Mouse (Mus musculus): ENCODE data around the gene Msl3l2. TPM values are rescaled to one million over a fixed set of nuclear protein-coding genes. Genes with fewer than 3 reads are reported as not detected.
A peak's percentile ranks its signal among the peaks of the same experiment; 100 is the strongest.

Gene Msl3l2
- polyA plus RNA-seq, 1 experiment, result 1.5 TPM

- DNase-seq, result no peak
- H3K4me3 ChIP-seq (ENCODE audit: insufficient read depth, low read depth, low read length), result no peak overlapping the region
- no peaks in the 10 kb centered on the region for H3K27me3 ChIP-seq (replicated peaks; ENCODE audit: control insufficient read depth, insufficient read depth, low read length)
- WGBS, result 96% methylated on average over 5 of the region's 5 CpGs
- H3K36me3 ChIP-seq (ENCODE audit: control insufficient read depth, insufficient read depth, low read length), result no peaks in the 10 kb centered on the region
- H3K4me1 ChIP-seq (ENCODE audit: control insufficient read depth, insufficient read depth, low read length), result no peaks in the 10 kb centered on the region
- H3K27ac ChIP-seq (ENCODE audit: insufficient read depth, low read depth, low read length), result no peak overlapping the region
- TF ChIP-seq POLR2A (IDR thresholded peaks at IDR 0.05; ENCODE audit: low read depth, low read length) (no peak), CTCF (conservative IDR thresholded peaks at IDR 0.05; ENCODE audit: insufficient read depth, insufficient read length, low read depth, low read length) (no peak)
Measured at GRCm38 (mm10) chr10:56137191-56137590, 30.5 kb downstream of the Msl3l2 start.

GRCm38 (mm10) chr10:56148920-56149319 lies 42.2 kb downstream of the Msl3l2 start:
- no peaks in the 10 kb centered on the region; the same call in 1 of the 2 replicates for H3K36me3 ChIP-seq (ENCODE audit: control insufficient read depth, insufficient read depth, low read length)
- no peak overlapping the region for H3K4me3 ChIP-seq (ENCODE audit: insufficient read depth, low read depth, low read length)
- H3K27me3 ChIP-seq (replicated peaks; ENCODE audit: control insufficient read depth, insufficient read depth, low read length), result no peaks in the 10 kb centered on the region
- DNase-seq, result no peak
- 93% methylated on average over 3 of the region's 3 CpGs for WGBS
- H3K4me1 ChIP-seq (ENCODE audit: control insufficient read depth, insufficient read depth, low read length), result no peaks in the 10 kb centered on the region
- TF ChIP-seq CTCF (conservative IDR thresholded peaks at IDR 0.05; ENCODE audit: insufficient read depth, insufficient read length, low read depth, low read length) (no peak), POLR2A (IDR thresholded peaks at IDR 0.05; ENCODE audit: low read depth, low read length) (no peak)
- H3K27ac ChIP-seq (ENCODE audit: insufficient read depth, low read depth, low read length), result no peak overlapping the region

GRCm38 (mm10) chr10:56156956-56157355 lies 50.2 kb downstream of the Msl3l2 start:
- H3K36me3 ChIP-seq (ENCODE audit: control insufficient read depth, insufficient read depth, low read length), result no peaks in the 10 kb centered on the region; the same call in 1 of the 2 replicates
- H3K27me3 ChIP-seq (replicated peaks; ENCODE audit: control insufficient read depth, insufficient read depth, low read length), result no peaks in the 10 kb centered on the region
- no peak overlapping the region for H3K27ac ChIP-seq (ENCODE audit: insufficient read depth, low read depth, low read length)
- DNase-seq, result no peak
- 96% methylated on average over 3 of the region's 3 CpGs for WGBS
- no peaks in the 10 kb centered on the region for H3K4me1 ChIP-seq (ENCODE audit: control insufficient read depth, insufficient read depth, low read length)
- TF ChIP-seq POLR2A (IDR thresholded peaks at IDR 0.05; ENCODE audit: low read depth, low read length), result no peak
- TF ChIP-seq CTCF (conservative IDR thresholded peaks at IDR 0.05; ENCODE audit: insufficient read depth, insufficient read length, low read depth, low read length), result no peak
- no peak overlapping the region for H3K4me3 ChIP-seq (ENCODE audit: insufficient read depth, low read depth, low read length)

GRCm38 (mm10) chr10:56158207-56158606 lies 51.5 kb downstream of the Msl3l2 start:
- H3K27ac ChIP-seq (ENCODE audit: insufficient read depth, low read depth, low read length), result no peak overlapping the region
- 83% methylated on average over 3 of the region's 3 CpGs for WGBS
- H3K36me3 ChIP-seq (ENCODE audit: control insufficient read depth, insufficient read depth, low read length), result no peaks in the 10 kb centered on the region; the same call in 1 of the 2 replicates
- no peak overlapping the region for H3K4me3 ChIP-seq (ENCODE audit: insufficient read depth, low read depth, low read length)
- H3K4me1 ChIP-seq (ENCODE audit: control insufficient read depth, insufficient read depth, low read length), result no peaks in the 10 kb centered on the region
- no peak for DNase-seq
- no peaks in the 10 kb centered on the region for H3K27me3 ChIP-seq (replicated peaks; ENCODE audit: control insufficient read depth, insufficient read depth, low read length)
- TF ChIP-seq POLR2A (IDR thresholded peaks at IDR 0.05; ENCODE audit: low read depth, low read length), result no peak
- TF ChIP-seq CTCF (conservative IDR thresholded peaks at IDR 0.05; ENCODE audit: insufficient read depth, insufficient read length, low read depth, low read length), result no peak

GRCm38 (mm10) chr10:56158748-56159147 lies 52.0 kb downstream of the Msl3l2 start:
- no peak for TF ChIP-seq CTCF (conservative IDR thresholded peaks at IDR 0.05; ENCODE audit: insufficient read depth, insufficient read length, low read depth, low read length)
- no peak for TF ChIP-seq POLR2A (IDR thresholded peaks at IDR 0.05; ENCODE audit: low read depth, low read length)
- H3K27me3 ChIP-seq (replicated peaks; ENCODE audit: control insufficient read depth, insufficient read depth, low read length), result no peaks in the 10 kb centered on the region
- H3K4me3 ChIP-seq (ENCODE audit: insufficient read depth, low read depth, low read length), result no peak overlapping the region
- no peaks in the 10 kb centered on the region; the same call in 1 of the 2 replicates for H3K36me3 ChIP-seq (ENCODE audit: control insufficient read depth, insufficient read depth, low read length)
- H3K4me1 ChIP-seq (ENCODE audit: control insufficient read depth, insufficient read depth, low read length), result no peaks in the 10 kb centered on the region
- no peak for DNase-seq
- no peak overlapping the region for H3K27ac ChIP-seq (ENCODE audit: insufficient read depth, low read depth, low read length)
- WGBS, result 74% methylated on average over 2 of the region's 2 CpGs

- H3K27me3 ChIP-seq (replicated peaks; ENCODE audit: control insufficient read depth, insufficient read depth, low read length), result no peaks in the 10 kb centered on the region
- WGBS, result 44% methylated on average over 3 of the region's 3 CpGs
- H3K4me3 ChIP-seq (ENCODE audit: insufficient read depth, low read depth, low read length), result no peak overlapping the region
- no peaks in the 10 kb centered on the region for H3K36me3 ChIP-seq (ENCODE audit: control insufficient read depth, insufficient read depth, low read length)
- no peak for TF ChIP-seq CTCF (conservative IDR thresholded peaks at IDR 0.05; ENCODE audit: insufficient read depth, insufficient read length, low read depth, low read length)
- no peak for TF ChIP-seq POLR2A (IDR thresholded peaks at IDR 0.05; ENCODE audit: low read depth, low read length)
- H3K4me1 ChIP-seq (ENCODE audit: control insufficient read depth, insufficient read depth, low read length), result no peaks in the 10 kb centered on the region
- peak; percentile 29 for DNase-seq
- no peak overlapping the region for H3K27ac ChIP-seq (ENCODE audit: insufficient read depth, low read depth, low read length)
Measured at GRCm38 (mm10) chr10:56164411-56164810, 57.7 kb downstream of the Msl3l2 start.

GRCm38 (mm10) chr10:56165758-56166157 lies 59.0 kb downstream of the Msl3l2 start:
- Histone ChIP-seq H3K36me3 (ENCODE audit: control insufficient read depth, insufficient read depth, low read length) (no peaks in the 10 kb centered on the region), H3K27me3 (replicated peaks; ENCODE audit: control insufficient read depth, insufficient read depth, low read length) (no peaks in the 10 kb centered on the region), H3K27ac (ENCODE audit: insufficient read depth, low read depth, low read length) (no peak overlapping the region), H3K4me3 (ENCODE audit: insufficient read depth, low read depth, low read length) (no peak overlapping the region), H3K4me1 (ENCODE audit: control insufficient read depth, insufficient read depth, low read length) (no peaks in the 10 kb centered on the region)
- TF ChIP-seq CTCF (conservative IDR thresholded peaks at IDR 0.05; ENCODE audit: insufficient read depth, insufficient read length, low read depth, low read length) (no peak), POLR2A (IDR thresholded peaks at IDR 0.05; ENCODE audit: low read depth, low read length) (no peak)
- WGBS, result 79% methylated on average over 4 of the region's 4 CpGs
- DNase-seq, result no peak

Other genes starting within 250 kb of the Msl3l2 start
- gene Tbc1d32, start 121.8 kb downstream of the Msl3l2 start, polyA plus RNA-seq (2012; rRNA removed), result 1.9 and 2.2 TPM in 2 replicates

All from kidney, adult 2 months (tissue).